Mouse (Mus musculus) Patski (cell line): ENCODE measurements around the gene Ncor2. TPM values are rescaled to one million over a fixed set of nuclear protein-coding genes. Genes with fewer than 3 reads are reported as not detected.

ENCODE experiments used
- ATAC-seq: fragments of 100-300 bp; one replicate; pipeline ENCODE4 v1.8.0; 2021
- CTCF ChIA-PET: fragments of 350-600 bp; sonication (Branson Sonifier 250); formaldehyde crosslinking; loops from one replicate; lab custom pipeline; 2022; ENCODE audit warnings: inconsistent platforms; lab: Charles Lee
- POLR2A ChIA-PET: fragments of 350-600 bp; sonication (Branson Sonifier 250); formaldehyde crosslinking; loops from one replicate; lab custom pipeline; 2022; ENCODE audit warnings: antibody characterized with exemption, inconsistent platforms; lab: Charles Lee
- DNase-seq: peaks from one replicate; pipeline ENCODE4 v3.0.0-alpha.2; 2011; ENCODE audit warnings: low read depth, low spot score
- H3K27me3 ChIP-seq: fragments of 371-371 bp; one replicate; pipeline ENCODE4 v1.5.1; 2021
- CTCF ChIP-seq: fragments of 100-300 bp; IDR thresholded peaks from one replicate; pipeline ENCODE4 v1.5.1; 2021
- in situ Hi-C: fragments of 300-500 bp; cut with MboI; formaldehyde crosslinking; loops from 3 replicates; pipeline ENCODE4 v1.11.1; 2018; ENCODE audit warnings: low pct_unique_long_range_greater_than_20kb, mixed read lengths
- polyA plus RNA-seq: library from polyadenylated mRNA; unstranded; gene quantifications from one replicate; pipeline ENCODE4 v1.2.3, GENCODE M21; 2021

Gene Ncor2
- polyA plus RNA-seq, 1 experiment from 2014 or later = 98.6 TPM

GRCm38 (mm10) chr5:124992891-124993290, 186.1 kb downstream of the Ncor2 start:
- no peak for DNase-seq

GRCm38 (mm10) chr5:124992323-124992722, 186.7 kb downstream of the Ncor2 start:
- DNase-seq (no peak), ATAC-seq (no peak)
- CTCF ChIA-PET = no interaction called here
- no peaks in the 10 kb centered on the region for H3K27me3 ChIP-seq
- in situ Hi-C loops = no loop called here
- no peak for TF ChIP-seq CTCF
- POLR2A ChIA-PET = no interaction called here

More at GRCm38 (mm10) chr5:124992891-124993290, 186.1 kb downstream of the Ncor2 start:
- H3K27me3 ChIP-seq = no peaks in the 10 kb centered on the region
- CTCF ChIA-PET = no interaction called here
- POLR2A ChIA-PET = interaction anchor here (0.6 kb wide), 1 partner anchor 23 kb away, joined by 7 read pairs; no protein-coding TSS in a partner anchor
- no peak for ATAC-seq
- TF ChIP-seq CTCF = no peak
- in situ Hi-C loops = no loop called here

- H3K27me3 ChIP-seq = no peaks in the 10 kb centered on the region
- in situ Hi-C loops = no loop called here
- TF ChIP-seq CTCF = no peak
- DNase-seq = no peak
- no peak for ATAC-seq
- ChIA-PET POLR2A (no interaction called here), CTCF (no interaction called here)
Observed at GRCm38 (mm10) chr5:124989724-124990123, 189.3 kb downstream of the Ncor2 start.

- POLR2A ChIA-PET = no interaction called here
- TF ChIP-seq CTCF = no peak
Observed at GRCm38 (mm10) chr5:124986656-124987055, 192.4 kb downstream of the Ncor2 start.

GRCm38 (mm10) chr5:124986222-124986621, 192.8 kb downstream of the Ncor2 start:
- ChIA-PET POLR2A (no interaction called here), CTCF (interaction anchor here (1.2 to 1.8 kb wide), 2 partner anchors 11 to 13 kb away, joined by 3 to 6 read pairs; no protein-coding TSS in a partner anchor)
- DNase-seq = no peak
- H3K27me3 ChIP-seq = no peaks in the 10 kb centered on the region
- no peak for ATAC-seq
- in situ Hi-C loops = no loop called here
- TF ChIP-seq CTCF = no peak

More at GRCm38 (mm10) chr5:124986656-124987055, 192.4 kb downstream of the Ncor2 start:
- no peaks in the 10 kb centered on the region for H3K27me3 ChIP-seq
- ATAC-seq (no peak), DNase-seq (no peak)
- CTCF ChIA-PET = no interaction called here
- in situ Hi-C loops = no loop called here

GRCm38 (mm10) chr5:124969790-124970189, 209.2 kb downstream of the Ncor2 start:
- in situ Hi-C loops = no loop called here
- no peak for TF ChIP-seq CTCF
- ATAC-seq (no peak), DNase-seq (no peak)
- H3K27me3 ChIP-seq = no peaks in the 10 kb centered on the region
- ChIA-PET POLR2A (interaction anchor here (0.5 to 0.6 kb wide), 2 partner anchors 24 to 31 kb away, joined by 3 to 7 read pairs; no protein-coding TSS in a partner anchor), CTCF (interaction anchor here (1.2 kb wide), 1 partner anchor 11 kb away, joined by 3 read pairs; no protein-coding TSS in a partner anchor)

Other genes with a start within 250 kb of the Ncor2 start
- 0.13 TPM for gene Rflna, start 176.0 kb downstream of the Ncor2 start, polyA plus RNA-seq
- 59.7 TPM for gene Scarb1, start 161.9 kb upstream of the Ncor2 start, polyA plus RNA-seq
- gene Gm10382, start 210.1 kb upstream of the Ncor2 start, polyA plus RNA-seq = 4.1 TPM
- gene Ubc, start 211.0 kb upstream of the Ncor2 start, polyA plus RNA-seq = 1,637 TPM